Mouse (Mus musculus) ES-E14 (cell line): Measurements from ENCODE around the gene Wdcp. TPM values are rescaled to one million over a fixed set of nuclear protein-coding genes. Genes with fewer than 3 reads are reported as not detected.
A peak's percentile ranks its signal among the peaks of the same experiment; 100 is the strongest.

Experiments
- DNase-seq: peaks from one replicate; pipeline ENCODE4 v3.0.0-alpha.2; 2013; ENCODE audit warnings: low read depth, low spot score
- H3K27ac ChIP-seq: 2 replicates; pipeline ENCODE4 v1.5.1; 2012; ENCODE audit warnings: low read depth, mild to moderate bottlenecking, low read length, moderate library complexity, mixed read lengths; ENCODE audit not compliant: poor library complexity, insufficient read depth, severe bottlenecking
- H3K36me3 ChIP-seq: 2 replicates; pipeline ENCODE4 v1.6.1; 2012; ENCODE audit warnings: mild to moderate bottlenecking, low read length, moderate library complexity, mixed read lengths; ENCODE audit not compliant: control insufficient read depth, poor library complexity, insufficient read depth, severe bottlenecking
- H3K4me1 ChIP-seq, 2 experiments: fragments of 150-350 bp in 1 of 2; sonication (generic) in 1 of 2; 2 replicates each; pipeline ENCODE4 v1.6.1; 2012; ENCODE audit warnings: low read length in 2 of 2, mild to moderate bottlenecking in 1 of 2, mixed read lengths in 1 of 2; ENCODE audit not compliant: control insufficient read depth in 2 of 2, insufficient read depth in 2 of 2, poor library complexity in 1 of 2
- H3K4me3 ChIP-seq, 2 experiments: fragments of 150-350 bp in 1 of 2; sonication (generic) in 1 of 2; 2 replicates each; pipeline ENCODE4 v1.5.1; 2012; ENCODE audit warnings: low read length in 2 of 2, low read depth in 1 of 2, mild to moderate bottlenecking in 1 of 2, mixed read lengths in 1 of 2; ENCODE audit not compliant: insufficient read depth in 1 of 2, poor library complexity in 1 of 2, severe bottlenecking in 1 of 2
- H3K9ac ChIP-seq: 2 replicates; pipeline ENCODE4 v1.6.1; 2012; ENCODE audit warnings: low read depth, mild to moderate bottlenecking, low read length, mixed read lengths; ENCODE audit not compliant: poor library complexity, insufficient read depth, severe bottlenecking
- H3K9me3 ChIP-seq: fragments of 150-350 bp; sonication (generic); 2 replicates; pipeline ENCODE4 v1.6.1; 2012; ENCODE audit warnings: low read depth, mild to moderate bottlenecking, low read length; ENCODE audit not compliant: control insufficient read depth, insufficient read depth
- CHD2 ChIP-seq: IDR thresholded peaks from 2 replicates; pipeline ENCODE4 v1.6.1; 2014; ENCODE audit warnings: mild to moderate bottlenecking, low read depth, low read length, inconsistent platforms
- HCFC1 ChIP-seq: IDR thresholded peaks from 2 replicates; pipeline ENCODE4 v1.6.1; 2012; ENCODE audit warnings: low read length, inconsistent platforms, borderline replicate concordance; ENCODE audit not compliant: insufficient read depth
- MAFK ChIP-seq: IDR thresholded peaks from 2 replicates; pipeline ENCODE4 v1.6.1; 2014; ENCODE audit warnings: mild to moderate bottlenecking, low read depth, low read length, inconsistent platforms; ENCODE audit not compliant: insufficient read depth
- ZC3H11A ChIP-seq: IDR thresholded peaks from 2 replicates; pipeline ENCODE4 v1.6.1; 2012; ENCODE audit warnings: low read depth, mild to moderate bottlenecking, inconsistent platforms, low read length, borderline replicate concordance
- ZNF384 ChIP-seq: IDR thresholded peaks from 2 replicates; pipeline ENCODE4 v1.6.1; 2012; ENCODE audit warnings: low read depth, low read length, inconsistent platforms
- in situ Hi-C, 2 experiments: fragments of 600-800 bp; cut with MboI; formaldehyde crosslinking; loops; one replicate each; pipeline ENCODE4 v1.15.1; 2025; ENCODE audit warnings: low sequenced_read_pairs in 2 of 2, inconsistent platforms in 1 of 2; ENCODE audit not compliant: unreplicated experiment in 2 of 2
- total RNA-seq: library from RNA; depleted of rRNA; stranded (reverse); fragments of 300-350 nt; gene quantifications from 2 replicates; pipeline ENCODE4 v1.2.3, GENCODE M21; 2012

Wdcp gene
- total RNA-seq, 1 experiment, result 19.5 TPM

GRCm38 (mm10) chr12:4873531-4873930 is 30.4 kb downstream of the Wdcp start:
- no peaks in the 10 kb centered on the region for H3K36me3 ChIP-seq
- TF ChIP-seq MAFK (no peak), ZNF384 (no peak), CHD2 (no peak), HCFC1 (no peak), ZC3H11A (no peak)
- H3K9ac ChIP-seq, result peak overlapping the region; percentile 24; the same call in 1 of the 2 replicates
- in situ Hi-C loops, result no loop called here
- peaks cover 0 to 8% of the 10 kb centered on the region in 2 experiments; a peak in 2 of 4 replicates for H3K4me1 ChIP-seq
- no peaks in the 10 kb centered on the region for H3K9me3 ChIP-seq
- peak overlapping the region in 1 of 2 experiments; percentile 27; a peak in 1 of 4 replicates for H3K4me3 ChIP-seq
- DNase-seq, result no peak
- H3K27ac ChIP-seq, result no peak overlapping the region

DNA sequence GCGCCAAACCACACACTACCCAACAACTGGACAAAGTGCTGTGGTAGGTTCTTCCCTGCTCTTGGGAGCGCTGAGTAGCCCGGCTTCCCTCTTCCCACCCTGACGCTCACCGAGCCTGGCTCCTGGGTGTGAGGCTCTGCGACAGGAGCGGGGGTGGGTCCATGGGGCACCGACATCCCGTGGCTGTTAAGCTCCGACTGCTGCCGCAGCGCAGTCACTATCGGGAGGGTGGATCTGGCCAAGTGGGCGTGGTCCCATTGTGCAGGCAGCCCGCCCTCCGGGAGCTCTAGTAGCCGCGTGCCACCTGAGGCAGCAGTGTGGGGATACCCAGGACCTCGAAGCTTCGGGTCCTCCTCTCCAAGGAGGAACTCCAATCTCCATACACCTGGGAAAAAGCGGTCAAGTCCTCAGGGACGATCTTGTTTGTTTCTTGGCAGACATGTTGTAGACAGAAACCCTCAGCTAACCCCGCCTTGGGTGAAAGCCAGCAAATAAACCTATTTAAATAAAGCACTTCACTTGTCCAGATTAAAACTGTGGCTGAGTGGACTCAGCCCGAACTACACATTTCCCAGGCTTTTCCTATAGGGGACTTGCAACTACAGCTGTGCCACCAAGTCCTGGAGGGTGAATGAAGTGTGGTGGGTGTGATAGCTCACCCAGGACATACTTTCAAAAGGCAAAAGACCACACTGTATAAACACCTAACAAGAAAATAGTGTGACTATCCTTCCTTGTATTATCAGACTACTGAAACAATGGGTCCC is 31.2 kb downstream of the Wdcp start, which contains the start of gene Mfsd2b:
Gene Mfsd2b (minus strand): TSS at position 199 of the 767 bp plus-strand sequence.
- in situ Hi-C loops, result no loop called here
- no peaks in the 10 kb centered on the region for H3K9me3 ChIP-seq
- peaks cover 0 to 8% of the 10 kb centered on the region in 2 experiments; a peak in 2 of 4 replicates for H3K4me1 ChIP-seq
- peak within 1 kb of the TSS; percentile 24; the same call in 1 of the 2 replicates for H3K9ac ChIP-seq
- no peaks in the 10 kb centered on the region for H3K36me3 ChIP-seq
- peak within 1 kb of the TSS; percentile 27 to 33; a peak in 2 of 4 replicates for H3K4me3 ChIP-seq
- peak; percentile 72 for DNase-seq
- no peak within 1 kb of the TSS for H3K27ac ChIP-seq
- TF ChIP-seq HCFC1 (no peak), MAFK (no peak), CHD2 (no peak), ZC3H11A (no peak), ZNF384 (no peak)

DNA sequence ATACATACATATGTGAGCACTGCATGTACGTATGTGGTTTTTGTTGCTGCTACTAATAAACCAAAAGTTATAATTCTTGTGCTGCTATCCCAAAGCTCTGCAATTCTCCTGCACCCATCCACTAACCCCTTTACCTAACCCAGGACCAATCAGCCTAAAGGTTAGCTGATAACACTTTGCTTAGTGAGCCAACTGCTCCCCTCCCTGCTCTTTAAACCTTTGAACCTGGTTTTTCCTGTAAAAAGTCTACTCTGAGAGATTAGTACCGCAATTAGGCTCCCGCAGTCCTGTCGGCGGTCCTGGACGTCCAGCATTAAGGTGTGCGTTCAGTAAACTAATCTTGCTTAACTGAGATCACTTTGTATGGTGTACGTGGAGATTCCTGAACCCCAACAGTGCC is 32.5 kb downstream of the Wdcp start:
- Histone ChIP-seq H3K36me3 (no peaks in the 10 kb centered on the region), H3K9me3 (no peaks in the 10 kb centered on the region), H3K9ac (no peak overlapping the region), H3K4me1 (peaks cover 0 to 8% of the 10 kb centered on the region in 2 experiments; a peak in 2 of 4 replicates), H3K27ac (no peak overlapping the region), H3K4me3 (no peak overlapping the region)
- DNase-seq, result no peak
- in situ Hi-C loops, result no loop called here
- TF ChIP-seq ZNF384, result no peak
- no peak for TF ChIP-seq MAFK

DNA sequence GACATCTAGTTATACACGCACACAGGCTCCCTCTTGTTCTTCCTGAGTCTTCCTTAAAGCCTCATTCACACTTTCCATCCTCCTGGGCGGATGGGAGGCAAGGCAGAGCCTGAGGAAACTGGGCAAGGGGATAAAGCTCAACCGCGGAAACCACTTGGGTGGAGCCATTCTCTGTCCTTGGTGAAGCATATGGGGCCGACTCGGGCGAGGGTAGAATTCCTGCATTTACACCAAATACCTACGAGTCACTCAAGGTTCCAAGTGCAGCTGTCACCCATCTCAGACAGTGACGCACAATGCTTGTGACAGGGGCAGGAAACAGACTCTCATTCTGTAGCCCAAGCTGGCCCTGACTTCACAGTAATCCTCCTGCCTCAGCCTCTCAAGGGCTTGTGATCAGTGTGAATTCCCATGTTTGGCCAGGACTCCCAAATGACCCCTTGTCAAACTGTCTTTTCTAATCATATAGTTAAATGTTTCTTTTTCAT is 35.2 kb downstream of the Wdcp start:
- peaks cover 0 to 8% of the 10 kb centered on the region in 2 experiments; a peak in 2 of 4 replicates for H3K4me1 ChIP-seq
- no peak overlapping the region for H3K4me3 ChIP-seq
- no peaks in the 10 kb centered on the region for H3K9me3 ChIP-seq
- TF ChIP-seq MAFK, result no peak
- no peak for TF ChIP-seq HCFC1
- no peak for TF ChIP-seq ZNF384
- no peak for TF ChIP-seq CHD2
- TF ChIP-seq ZC3H11A, result no peak
- DNase-seq, result no peak
- H3K36me3 ChIP-seq, result peaks cover 10% of the 10 kb centered on the region
- no peak overlapping the region for H3K27ac ChIP-seq
- in situ Hi-C loops, result no loop called here
- H3K9ac ChIP-seq, result no peak overlapping the region
